Mouse (Mus musculus) bone marrow, adult 2 months (tissue): Measurements from ENCODE around the gene Krtdap.
"Not testable (repeated sequence)": the region's sequence is repeated elsewhere in the genome, so short reads cannot be mapped to it uniquely, and the experiment has no call there.

Experiments
- CTCF ChIP-seq: fragments of 200-500 bp; IDR thresholded peaks from 2 replicates; pipeline ENCODE4 v1.5.1; 2011; ENCODE audit warnings: low read length, control low read depth; ENCODE audit not compliant: control insufficient read depth, insufficient read depth
- POLR2A ChIP-seq: fragments of 200-500 bp; IDR thresholded peaks from 2 replicates; pipeline ENCODE4 v1.6.1; 2011; ENCODE audit warnings: low read depth, mild to moderate bottlenecking, control low read depth, low read length, borderline replicate concordance; ENCODE audit not compliant: control insufficient read depth

DNA sequence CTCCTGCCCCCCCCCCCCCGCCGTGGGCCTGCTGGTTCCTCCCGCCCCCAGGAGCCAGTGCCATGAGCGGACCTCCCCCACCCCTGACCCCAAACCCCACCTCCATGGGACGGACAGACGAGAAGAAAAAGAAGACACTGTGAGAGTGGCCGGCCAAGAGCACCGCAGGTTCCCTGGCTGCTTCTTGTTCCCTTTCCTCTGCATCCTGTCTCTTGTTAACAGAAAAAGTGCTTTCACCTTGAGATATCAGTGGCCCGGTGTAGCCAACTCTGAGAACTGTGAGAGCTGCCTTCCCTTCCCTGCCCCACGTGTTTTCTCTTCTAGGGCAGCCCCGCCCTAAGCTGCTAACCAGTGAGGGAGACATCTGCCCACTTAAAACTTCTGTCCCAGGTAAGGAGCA lies 45.0 kb downstream of the Krtdap start:
- TF ChIP-seq CTCF, POLR2A: not testable (repeated sequence)
